Mouse (Mus musculus): ENCODE results near the gene Defb47.

DNA sequence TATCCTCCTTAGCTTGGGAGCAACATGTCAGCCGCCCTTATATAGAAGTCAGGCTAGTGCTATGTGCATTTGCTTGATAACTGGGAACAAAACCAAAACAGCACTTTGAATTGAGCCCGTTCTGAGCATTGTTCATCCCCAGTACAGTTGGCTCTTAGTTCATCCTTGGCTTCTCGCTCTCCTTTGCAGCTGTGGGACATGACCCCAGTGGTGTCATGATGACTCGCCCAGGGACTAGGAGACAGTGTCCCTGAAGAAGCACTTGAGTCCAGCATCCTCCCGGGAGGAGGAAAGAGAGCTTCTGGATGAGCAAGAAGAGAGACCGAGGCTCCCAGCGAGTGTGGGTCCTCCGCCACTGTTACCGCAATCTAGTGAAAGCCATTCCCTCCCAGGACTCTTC lies 41.8 kb upstream of the Defb47 start:
- TF ChIP-seq CTCF (IDR thresholded peaks at IDR 0.05; ENCODE audit: low read depth) (no peak), EP300 (IDR thresholded peaks at IDR 0.05; ENCODE audit: low read depth) (no peak)

All from liver, postnatal 0 days (tissue).